Mouse (Mus musculus): ENCODE measurements around the gene Exoc4. TPM values are rescaled to one million over a fixed set of nuclear protein-coding genes. Genes with fewer than 3 reads are reported as not detected.
A peak's percentile ranks its signal among the peaks of the same experiment; 100 is the strongest.

Exoc4 gene
- polyA plus RNA-seq, 1 experiment from 2014 or later: 33.1 TPM

DNA sequence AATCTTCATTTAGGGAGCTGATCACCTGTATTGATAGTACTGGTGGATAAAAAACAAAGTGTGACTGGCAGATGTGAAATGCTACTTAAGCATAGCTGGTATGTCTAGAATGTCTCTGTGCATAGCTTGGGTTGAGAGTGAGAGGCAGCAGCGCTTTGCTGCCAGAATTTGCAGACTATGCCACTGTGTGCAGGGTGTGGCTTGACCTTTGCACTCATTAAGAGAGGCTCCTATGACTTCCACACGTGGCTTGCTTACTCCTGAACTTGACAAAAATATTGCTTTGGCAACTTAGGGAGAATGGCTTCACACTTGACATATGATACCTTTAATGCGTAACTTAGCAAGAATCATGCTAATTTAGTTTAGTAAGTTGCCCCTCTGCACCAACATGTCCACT is 131.6 kb downstream of the Exoc4 start:
- WGBS: 66% methylated on average over 3 of the region's 3 CpGs
- ATAC-seq (ENCODE audit: insufficient read depth) (no peak), DNase-seq (no peak)
- Histone ChIP-seq H3K4me2 (no peak overlapping the region), H3K9me3 (ENCODE audit: low read depth, low read length) (no peaks in the 10 kb centered on the region), H3K4me3 (ENCODE audit: low read depth, low read length) (no peak overlapping the region), H3K4me1 (ENCODE audit: insufficient read depth) (no peaks in the 10 kb centered on the region), H3K27ac (ENCODE audit: low read depth) (no peak overlapping the region), H3K36me3 (ENCODE audit: insufficient read depth) (no peaks in the 10 kb centered on the region), H3K9ac (no peak overlapping the region), H3K27me3 (ENCODE audit: insufficient read depth, low read length) (no peaks in the 10 kb centered on the region)
- TF ChIP-seq CTCF (IDR thresholded peaks at IDR 0.05; ENCODE audit: low read depth): no peak

DNA sequence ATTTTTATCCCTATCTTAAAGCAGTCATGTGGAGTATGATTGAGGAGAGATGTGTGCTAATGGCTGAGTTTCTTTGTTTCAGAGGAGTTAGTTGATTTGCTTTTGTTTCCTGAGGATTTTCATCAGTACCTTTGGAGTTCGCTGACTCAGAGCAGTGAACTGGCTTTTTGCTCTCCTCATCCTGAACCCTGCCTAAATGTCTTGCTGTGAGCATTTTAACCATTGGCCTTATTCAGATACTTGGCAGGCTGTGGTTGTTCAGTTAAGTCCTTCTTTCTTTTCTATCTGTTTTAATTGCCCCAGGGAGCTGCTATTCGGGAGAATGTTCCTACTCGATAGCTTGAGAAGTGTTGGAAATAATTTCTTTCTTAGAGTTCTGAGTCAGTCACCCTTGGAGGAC is 133.3 kb downstream of the Exoc4 start:
- H3K27ac ChIP-seq (ENCODE audit: low read depth): no peak overlapping the region
- no peaks in the 10 kb centered on the region for H3K4me1 ChIP-seq (ENCODE audit: insufficient read depth)
- H3K9me3 ChIP-seq (ENCODE audit: low read depth, low read length): no peaks in the 10 kb centered on the region
- no peak for ATAC-seq (ENCODE audit: insufficient read depth)
- no peak for TF ChIP-seq CTCF (IDR thresholded peaks at IDR 0.05; ENCODE audit: low read depth)
- H3K4me2 ChIP-seq: no peak overlapping the region
- no peaks in the 10 kb centered on the region for H3K27me3 ChIP-seq (ENCODE audit: insufficient read depth, low read length)
- H3K4me3 ChIP-seq (ENCODE audit: low read depth, low read length): no peak overlapping the region
- no peak for DNase-seq
- 87% methylated on average over 3 of the region's 3 CpGs for WGBS
- H3K36me3 ChIP-seq (ENCODE audit: insufficient read depth): no peaks in the 10 kb centered on the region
- H3K9ac ChIP-seq: no peak overlapping the region

GRCm38 (mm10) chr6:33392020-33392419 is 143.1 kb downstream of the Exoc4 start:
- WGBS: 82% methylated on average over 2 of the region's 2 CpGs
- H3K4me2 ChIP-seq: no peak overlapping the region

DNA sequence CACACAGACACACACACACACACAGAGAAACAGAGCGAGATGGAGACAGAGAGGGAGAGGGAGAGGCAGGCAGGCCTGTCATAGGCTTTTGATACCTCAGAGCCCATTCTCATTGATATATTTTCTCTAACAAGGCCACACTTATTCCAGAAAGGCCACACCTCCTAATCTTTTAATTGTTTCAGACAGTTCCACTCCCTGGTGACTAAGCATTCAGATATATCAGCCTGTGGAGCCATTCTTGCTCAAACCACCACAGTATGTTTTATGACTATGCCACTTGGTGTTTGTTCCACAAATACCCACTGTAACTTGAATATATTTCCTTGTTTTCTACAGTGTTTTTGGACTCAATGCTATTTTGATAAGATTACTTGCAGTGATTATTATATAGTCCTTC is 150.6 kb downstream of the Exoc4 start:
- no peak for ATAC-seq (ENCODE audit: insufficient read depth)
- Histone ChIP-seq H3K27ac (ENCODE audit: low read depth) (no peak overlapping the region), H3K36me3 (ENCODE audit: insufficient read depth) (no peaks in the 10 kb centered on the region), H3K9me3 (ENCODE audit: low read depth, low read length) (no peaks in the 10 kb centered on the region), H3K4me2 (no peak overlapping the region), H3K9ac (no peak overlapping the region), H3K4me3 (ENCODE audit: low read depth, low read length) (no peak overlapping the region), H3K27me3 (ENCODE audit: insufficient read depth, low read length) (no peaks in the 10 kb centered on the region), H3K4me1 (ENCODE audit: insufficient read depth) (no peaks in the 10 kb centered on the region)
- 70% methylated on average over 1 of the region's 1 CpGs for WGBS
- DNase-seq: no peak
- no peak for TF ChIP-seq CTCF (IDR thresholded peaks at IDR 0.05; ENCODE audit: low read depth)

More at GRCm38 (mm10) chr6:33392020-33392419, 143.1 kb downstream of the Exoc4 start:
- no peaks in the 10 kb centered on the region for H3K9me3 ChIP-seq (ENCODE audit: low read depth, low read length)
- ATAC-seq (ENCODE audit: insufficient read depth): no peak
- H3K27me3 ChIP-seq (ENCODE audit: insufficient read depth, low read length): no peaks in the 10 kb centered on the region
- no peak overlapping the region for H3K4me3 ChIP-seq (ENCODE audit: low read depth, low read length)
- no peak overlapping the region for H3K9ac ChIP-seq
- no peaks in the 10 kb centered on the region for H3K36me3 ChIP-seq (ENCODE audit: insufficient read depth)
- peak; percentile 45 for TF ChIP-seq CTCF (IDR thresholded peaks at IDR 0.05; ENCODE audit: low read depth)
- no peak overlapping the region for H3K27ac ChIP-seq (ENCODE audit: low read depth)
- DNase-seq: peak; percentile 37
- no peaks in the 10 kb centered on the region for H3K4me1 ChIP-seq (ENCODE audit: insufficient read depth)

GRCm38 (mm10) chr6:33401161-33401560 is 152.3 kb downstream of the Exoc4 start:
- Histone ChIP-seq H3K4me2 (no peak overlapping the region), H3K4me3 (ENCODE audit: low read depth, low read length) (no peak overlapping the region), H3K4me1 (ENCODE audit: insufficient read depth) (no peaks in the 10 kb centered on the region), H3K36me3 (ENCODE audit: insufficient read depth) (no peaks in the 10 kb centered on the region), H3K27me3 (ENCODE audit: insufficient read depth, low read length) (no peaks in the 10 kb centered on the region), H3K9ac (no peak overlapping the region), H3K9me3 (ENCODE audit: low read depth, low read length) (no peaks in the 10 kb centered on the region), H3K27ac (ENCODE audit: low read depth) (no peak overlapping the region)
- ATAC-seq (ENCODE audit: insufficient read depth) (no peak), DNase-seq (no peak)
- TF ChIP-seq CTCF (IDR thresholded peaks at IDR 0.05; ENCODE audit: low read depth): no peak
- 89% methylated on average over 2 of the region's 2 CpGs for WGBS

DNA sequence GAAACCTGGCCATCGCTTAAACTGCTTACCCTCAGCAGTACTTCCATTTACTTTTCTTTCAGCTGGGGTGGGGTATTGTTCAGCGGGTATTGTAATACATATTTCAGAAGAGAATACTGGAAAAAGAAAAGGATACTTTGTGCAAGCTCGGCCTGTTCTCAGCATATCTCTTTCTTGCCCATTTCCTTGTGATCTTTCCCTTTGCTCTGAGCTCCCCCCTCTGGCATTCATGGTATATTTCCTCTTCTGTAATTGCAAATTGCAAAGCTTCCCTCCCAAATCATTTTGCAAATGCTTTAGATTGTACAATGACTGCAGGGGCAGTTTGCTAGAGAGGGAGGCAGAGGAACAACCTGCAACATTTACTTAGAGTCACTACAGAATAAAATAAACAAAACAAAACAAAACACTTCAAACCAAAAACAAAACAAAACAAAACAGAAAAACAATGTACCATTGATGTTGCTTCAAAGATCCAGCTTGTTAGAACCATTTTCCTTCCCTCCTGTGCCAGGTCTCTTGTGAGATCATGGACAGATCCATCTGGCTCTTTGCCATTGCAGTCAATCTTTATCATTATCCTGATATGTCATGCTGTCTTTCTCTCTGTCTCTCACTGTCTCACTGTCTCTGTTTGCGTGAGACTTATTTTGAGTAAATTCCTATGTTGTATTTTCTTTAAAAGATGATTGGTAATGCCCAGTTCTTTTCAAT is 156.8 kb downstream of the Exoc4 start:
- Histone ChIP-seq H3K27ac (ENCODE audit: low read depth) (no peak overlapping the region), H3K9me3 (ENCODE audit: low read depth, low read length) (no peaks in the 10 kb centered on the region), H3K9ac (no peak overlapping the region), H3K27me3 (ENCODE audit: insufficient read depth, low read length) (no peaks in the 10 kb centered on the region), H3K4me2 (no peak overlapping the region), H3K4me3 (ENCODE audit: low read depth, low read length) (no peak overlapping the region), H3K36me3 (ENCODE audit: insufficient read depth) (no peaks in the 10 kb centered on the region), H3K4me1 (ENCODE audit: insufficient read depth) (no peaks in the 10 kb centered on the region)
- 62% methylated on average over 4 of the region's 4 CpGs for WGBS
- ATAC-seq (ENCODE audit: insufficient read depth): no peak
- peak; percentile 64 for DNase-seq
- TF ChIP-seq CTCF (IDR thresholded peaks at IDR 0.05; ENCODE audit: low read depth): peak; percentile 54

- no peak overlapping the region for H3K4me3 ChIP-seq (ENCODE audit: low read depth, low read length)
- ATAC-seq (ENCODE audit: insufficient read depth) (no peak), DNase-seq (no peak)
- TF ChIP-seq CTCF (IDR thresholded peaks at IDR 0.05; ENCODE audit: low read depth): no peak
- H3K9ac ChIP-seq: no peak overlapping the region
- 58% methylated on average over 3 of the region's 3 CpGs for WGBS
- H3K9me3 ChIP-seq (ENCODE audit: low read depth, low read length): no peaks in the 10 kb centered on the region
- H3K36me3 ChIP-seq (ENCODE audit: insufficient read depth): no peaks in the 10 kb centered on the region
- no peaks in the 10 kb centered on the region for H3K27me3 ChIP-seq (ENCODE audit: insufficient read depth, low read length)
- H3K4me2 ChIP-seq: no peak overlapping the region
- no peak overlapping the region for H3K27ac ChIP-seq (ENCODE audit: low read depth)
- no peaks in the 10 kb centered on the region for H3K4me1 ChIP-seq (ENCODE audit: insufficient read depth)
Observed at GRCm38 (mm10) chr6:33409586-33409985, 160.7 kb downstream of the Exoc4 start.

Measured in lung, embryonic 14.5 days (tissue).